Mouse (Mus musculus): ENCODE measurements at regions not wholly inside any gene's neighbourhood (a gene's known extent, or its start where the extent isn't known, plus 50 kb on each side); places are given as distances from the start of the nearest gene placed in this dataset.

DNA sequence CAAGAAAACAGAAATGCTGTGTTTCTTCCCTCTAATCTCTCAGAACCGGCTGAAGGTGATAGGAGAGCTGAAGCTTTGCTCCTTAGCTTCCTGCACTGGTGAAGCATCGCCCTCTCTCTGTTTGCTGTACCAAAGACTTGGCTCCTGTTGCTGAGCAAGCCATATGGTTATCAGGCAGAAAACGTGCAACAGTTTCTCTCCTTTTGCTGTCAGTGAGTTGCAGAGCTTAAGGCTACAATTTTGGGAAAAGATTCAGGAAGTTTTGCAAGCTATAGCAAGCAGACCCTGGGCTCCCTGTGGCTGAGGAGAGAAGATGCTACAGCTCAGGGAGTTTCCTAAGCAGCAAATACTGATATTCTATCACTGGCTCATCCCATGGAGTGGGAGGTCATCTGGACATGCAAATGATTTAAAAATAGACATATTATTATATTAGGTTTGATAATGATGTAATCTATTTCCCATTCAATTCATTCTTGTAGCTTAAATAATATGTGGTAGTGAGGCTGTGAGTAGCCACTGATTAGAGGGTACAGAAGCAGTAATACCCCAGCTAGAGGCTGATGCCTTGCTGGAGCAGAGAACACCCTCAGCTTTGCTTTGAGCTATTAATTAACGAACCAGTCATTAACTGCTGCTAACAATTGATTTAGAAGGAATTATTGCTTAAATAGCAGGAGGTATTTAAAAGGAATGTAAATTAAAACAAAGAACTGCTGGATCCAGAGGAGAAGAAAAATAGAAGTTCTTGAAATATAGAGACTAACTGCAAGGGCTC is 240.1 kb upstream of the Emcn start:
- DNase-seq (ENCODE audit: inconsistent age in 2 of 2, low spot score in 1 of 2): no peak

DNA sequence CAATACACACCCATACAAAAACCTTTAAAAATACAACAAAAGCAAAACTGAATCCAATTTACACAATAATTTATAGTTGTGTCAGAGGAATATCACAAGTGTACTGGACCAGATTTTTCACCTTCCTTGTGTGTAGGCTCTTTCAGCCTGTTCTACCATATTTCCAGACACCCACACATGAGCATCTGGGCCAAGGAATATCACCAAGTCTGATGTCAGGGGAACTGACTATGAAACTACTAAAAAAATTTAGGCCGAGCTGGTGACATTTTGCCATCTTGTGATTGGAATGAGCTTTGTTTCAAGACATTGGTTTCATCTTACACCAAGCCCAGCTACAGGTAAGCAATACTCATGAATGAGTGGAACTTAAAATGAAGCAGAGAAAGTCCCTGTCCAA is 234.9 kb upstream of the Emcn start:
- DNase-seq (ENCODE audit: inconsistent age in 2 of 2, low spot score in 1 of 2): no peak

DNA sequence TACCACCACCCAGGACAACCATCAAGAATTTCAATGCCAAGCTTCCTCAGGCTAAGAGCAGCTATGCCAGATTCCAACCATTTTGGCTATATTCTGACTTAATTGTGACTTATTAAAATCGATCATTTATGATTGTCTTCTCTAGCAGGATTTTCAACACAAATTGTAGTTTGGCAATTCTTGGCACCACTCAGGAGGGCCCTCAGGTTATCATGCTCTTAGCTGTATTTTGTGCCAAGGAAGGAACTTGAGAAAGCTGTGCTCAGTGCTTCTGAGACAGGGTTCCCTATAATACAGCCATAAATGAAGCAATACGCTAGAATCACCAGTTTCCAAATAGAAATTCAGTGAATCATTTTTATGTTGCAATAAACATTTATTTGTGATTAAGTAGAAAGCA is 232.7 kb upstream of the Emcn start:
- DNase-seq (ENCODE audit: inconsistent age in 2 of 2, low spot score in 1 of 2): no peak

DNA sequence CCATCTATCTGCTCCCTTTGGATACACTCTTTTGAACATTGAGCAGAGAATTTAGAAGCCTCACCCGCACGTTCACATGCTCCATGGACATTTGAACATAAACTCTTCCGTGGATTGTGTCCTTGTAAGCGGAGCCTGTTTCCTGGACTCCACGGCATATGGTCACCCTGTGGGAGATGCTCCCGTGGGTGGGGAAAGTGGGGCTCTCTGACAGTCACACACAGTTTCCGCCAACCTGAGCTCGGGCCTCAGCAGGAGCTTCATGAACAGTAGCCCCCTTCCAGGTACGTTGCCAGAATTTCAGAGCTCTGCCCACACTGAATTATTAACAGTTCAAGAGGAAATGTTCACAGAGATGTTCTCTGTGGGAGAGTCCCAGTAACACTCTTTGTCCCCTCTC is 231.1 kb upstream of the Emcn start:
- DNase-seq (ENCODE audit: inconsistent age in 2 of 2, low spot score in 1 of 2): no peak

DNA sequence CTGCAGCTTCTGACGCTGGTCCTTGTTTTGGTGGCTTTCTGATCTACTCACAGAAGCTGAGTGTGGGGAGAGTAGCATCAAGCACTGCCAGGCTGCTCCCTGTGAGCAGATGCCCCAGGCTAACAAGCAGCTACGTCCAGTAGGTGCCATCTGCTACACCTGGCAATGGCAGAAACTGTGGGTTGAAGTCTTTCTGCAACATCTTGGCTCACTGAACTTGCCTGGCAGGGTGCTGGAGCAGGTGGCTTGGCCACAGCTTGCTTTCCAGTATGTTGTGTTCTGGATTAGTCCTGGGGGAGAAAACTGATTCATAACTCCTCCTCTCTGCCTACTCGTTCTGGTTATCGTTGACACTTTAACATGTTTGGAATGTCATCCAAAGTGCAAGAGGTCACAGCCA is 230.4 kb upstream of the Emcn start:
- no peak for DNase-seq (ENCODE audit: inconsistent age in 2 of 2, low spot score in 1 of 2)

DNA sequence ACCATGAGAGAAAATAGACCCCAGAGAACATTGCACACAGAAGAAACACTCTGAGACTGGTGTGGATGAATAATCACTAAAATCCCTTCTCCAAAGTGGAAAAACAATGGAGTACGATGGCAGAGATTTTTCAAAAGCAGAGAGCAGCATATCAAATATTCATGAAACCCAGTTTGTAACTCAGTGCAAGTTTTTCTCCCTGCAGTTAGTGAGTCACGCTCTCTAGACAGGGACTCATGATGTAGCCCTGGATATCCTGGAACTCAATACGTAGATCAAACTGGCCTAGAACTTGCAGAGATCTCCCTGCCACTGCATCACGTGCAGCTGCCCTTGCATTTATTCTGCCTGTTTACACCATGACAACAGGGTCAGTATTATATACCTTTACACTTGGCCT is 210.9 kb upstream of the Emcn start:
- no peak for DNase-seq (ENCODE audit: inconsistent age in 2 of 2, low spot score in 1 of 2)

DNA sequence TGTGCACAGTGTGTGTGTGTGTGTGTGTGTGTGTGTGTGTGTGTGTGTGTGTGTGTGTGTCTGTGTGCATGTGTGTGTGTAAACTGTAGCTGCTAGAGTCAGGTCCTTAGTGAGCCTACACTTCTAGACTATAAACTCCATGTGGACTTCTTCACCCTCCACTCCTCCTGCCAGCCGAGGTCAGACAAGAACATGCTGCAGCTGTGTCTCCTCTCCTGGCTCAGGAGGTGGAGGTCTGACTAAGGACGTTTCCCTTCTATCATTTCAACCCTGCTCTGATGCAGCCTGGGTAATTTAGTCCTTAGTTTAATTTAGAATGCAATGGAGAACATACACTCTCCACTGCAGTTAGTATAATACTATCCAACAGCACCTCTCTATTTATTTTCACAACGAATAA is 198.8 kb upstream of the Emcn start:
- no peak for DNase-seq (ENCODE audit: inconsistent age in 2 of 2, low spot score in 1 of 2)

DNA sequence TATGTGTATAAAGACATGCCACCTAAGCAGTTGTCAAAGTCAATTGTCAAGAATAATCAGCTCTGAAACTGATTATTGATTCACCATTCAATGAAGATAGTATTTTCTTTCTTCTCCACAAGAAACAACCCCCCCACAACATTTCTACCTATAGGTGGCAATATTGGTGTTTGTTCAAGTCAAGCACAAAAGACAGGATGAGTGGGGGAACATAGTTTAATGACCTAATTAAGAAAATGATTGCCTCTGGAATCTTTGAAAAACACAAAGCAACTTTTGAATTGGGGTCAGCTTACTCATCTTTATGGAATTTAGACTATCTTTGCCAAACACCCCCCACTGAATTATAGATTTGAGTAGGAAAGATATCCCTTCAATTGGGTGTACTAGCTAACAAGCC is 194.8 kb upstream of the Emcn start:
- peak in 1 of 2 experiments; percentile 30 for DNase-seq (ENCODE audit: inconsistent age in 2 of 2, low spot score in 1 of 2)

DNA sequence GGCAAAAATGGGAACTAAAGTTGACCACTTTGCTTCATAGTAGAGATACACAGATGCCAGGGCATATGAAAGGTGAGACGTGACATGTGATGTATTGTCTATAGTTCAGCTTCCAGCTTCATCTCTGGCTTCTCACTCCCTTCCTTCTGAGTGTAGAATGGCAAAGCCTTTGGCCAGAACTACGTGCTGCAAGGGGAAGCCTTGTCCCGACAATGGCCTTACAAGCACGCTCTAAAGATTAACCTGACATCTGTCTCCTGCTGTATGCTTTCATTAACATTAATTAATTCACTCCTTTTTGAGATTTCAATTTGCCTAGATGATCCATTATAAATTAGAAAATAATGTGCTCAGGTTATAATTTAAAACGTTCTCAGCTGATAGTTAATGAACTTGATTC is 193.5 kb upstream of the Emcn start:
- DNase-seq (ENCODE audit: inconsistent age in 2 of 2, low spot score in 1 of 2): no peak

DNA sequence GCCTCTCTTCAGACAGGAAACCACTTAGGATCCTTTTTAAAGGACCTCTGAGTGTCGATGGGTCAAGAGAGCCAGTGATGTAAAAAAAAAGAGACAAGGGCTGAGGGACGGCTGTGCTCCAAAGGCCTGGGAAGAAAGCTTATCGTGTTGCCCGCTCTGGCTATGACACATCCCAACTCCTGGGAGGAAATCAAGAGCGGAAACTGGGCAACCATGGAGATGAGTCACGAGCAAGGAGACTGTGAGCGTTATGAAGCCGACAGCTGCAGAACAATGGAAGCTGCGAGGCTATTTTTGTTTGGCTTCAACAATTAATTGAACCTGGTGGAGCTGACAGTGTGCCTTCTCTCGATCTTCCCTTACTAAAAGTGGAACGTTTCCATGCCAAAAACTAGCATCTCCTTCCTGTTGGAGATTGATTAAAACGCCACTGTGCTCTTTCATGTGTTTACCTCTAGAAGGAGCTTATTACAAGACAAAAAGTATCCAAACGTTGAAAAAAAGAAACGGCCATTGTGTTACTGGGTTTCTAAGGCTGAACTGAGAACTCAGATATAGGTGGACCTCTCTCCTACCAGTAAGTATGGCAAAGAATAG is 190.4 kb upstream of the Emcn start:
- DNase-seq (ENCODE audit: inconsistent age in 2 of 2, low spot score in 1 of 2): peak; percentile 65 to 75

DNA sequence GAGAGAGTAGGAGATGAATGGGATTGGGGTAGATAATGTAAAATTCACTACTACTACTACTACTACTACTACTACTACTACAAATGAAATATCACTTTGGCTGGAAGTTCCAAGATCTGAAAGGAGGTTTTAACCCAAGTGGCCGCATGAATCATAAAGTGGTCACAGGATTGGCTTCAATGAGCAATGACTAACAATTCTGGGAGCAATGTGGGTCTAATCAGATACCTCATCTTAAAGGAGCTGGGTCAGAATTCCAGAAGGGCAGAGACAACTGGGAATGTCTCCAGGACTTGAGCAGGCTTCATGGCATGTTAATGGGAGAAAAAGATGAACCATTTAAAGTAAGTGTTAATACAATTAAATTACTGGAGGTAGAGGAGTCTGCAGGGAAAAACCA is 189.4 kb upstream of the Emcn start:
- no peak for DNase-seq (ENCODE audit: inconsistent age in 2 of 2, low spot score in 1 of 2)

DNA sequence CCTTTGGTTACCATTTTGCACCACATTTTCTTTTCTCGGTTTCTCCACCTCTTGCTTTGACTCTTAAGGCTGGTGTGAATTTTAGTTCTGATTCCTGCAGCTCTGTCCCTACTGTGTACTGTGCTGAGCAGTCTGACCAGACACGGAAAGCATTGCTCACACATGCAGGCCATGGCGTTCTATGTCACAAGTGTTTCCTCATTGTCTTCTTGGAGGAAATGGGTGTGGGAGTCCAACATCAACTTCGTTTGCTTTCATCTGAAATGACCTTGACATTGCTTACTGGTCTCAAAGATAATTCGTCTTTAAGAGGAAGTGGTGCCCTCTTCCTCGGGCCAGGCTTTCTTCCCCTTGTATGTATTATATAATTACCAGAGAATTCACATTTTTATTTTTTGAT is 187.6 kb upstream of the Emcn start:
- DNase-seq (ENCODE audit: inconsistent age in 2 of 2, low spot score in 1 of 2): peak; percentile 5 to 40

DNA sequence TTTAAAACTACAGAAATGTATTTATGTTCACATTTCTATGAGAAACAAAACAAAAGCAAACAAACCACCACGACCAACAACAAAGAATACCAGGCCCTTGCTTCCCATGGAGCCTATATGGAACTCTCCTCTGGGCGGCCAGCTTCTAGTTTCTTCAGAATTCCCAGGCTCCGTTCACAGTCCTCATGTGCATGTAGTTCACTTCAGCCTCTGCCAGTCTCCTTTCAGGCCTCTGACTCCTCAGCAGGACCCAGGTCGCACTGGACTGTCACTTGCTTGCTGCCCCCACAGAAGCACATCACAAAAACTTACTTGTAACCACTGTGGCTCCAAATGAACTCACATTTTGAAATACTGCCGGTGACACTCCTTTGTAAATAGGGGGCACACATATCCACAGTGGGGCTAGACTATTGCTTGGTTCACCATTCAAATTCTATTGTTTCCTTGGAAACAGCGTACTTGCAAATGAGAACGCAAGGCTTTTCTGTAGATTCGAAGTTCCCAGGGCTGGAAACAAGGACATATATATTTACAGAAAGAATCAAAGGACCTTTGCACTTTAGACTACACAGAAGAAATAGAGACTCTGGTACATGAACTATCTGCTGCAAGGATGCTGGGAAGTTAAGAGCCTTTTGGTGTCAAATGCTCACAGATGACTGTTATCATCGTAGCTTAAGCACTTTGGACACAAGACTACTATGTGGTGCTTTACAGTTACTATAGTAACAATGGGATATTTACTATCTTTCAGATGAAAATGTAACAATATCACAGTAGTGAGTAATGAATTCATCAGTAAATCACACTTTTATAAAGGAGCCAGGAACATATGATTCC is 186.4 kb upstream of the Emcn start:
- no peak for DNase-seq (ENCODE audit: inconsistent age in 2 of 2, low spot score in 1 of 2)

DNA sequence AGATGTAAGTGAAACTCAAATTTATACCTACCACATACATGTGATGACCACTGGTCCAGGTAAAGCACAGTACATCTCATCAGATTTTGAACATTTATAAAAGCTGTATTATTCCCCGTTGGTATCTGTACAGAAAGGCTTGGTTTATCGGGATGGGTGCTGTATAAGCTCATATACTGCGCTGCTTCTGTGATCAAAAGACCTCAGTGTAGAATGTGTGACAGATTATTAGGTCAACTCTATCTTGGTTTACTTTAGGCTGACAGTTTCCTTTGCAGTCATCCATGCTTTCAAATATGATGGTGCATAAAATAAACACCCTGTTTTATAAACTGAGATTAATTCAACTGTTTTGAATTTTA is 185.8 kb upstream of the Emcn start:
- DNase-seq (ENCODE audit: inconsistent age in 2 of 2, low spot score in 1 of 2): no peak

DNA sequence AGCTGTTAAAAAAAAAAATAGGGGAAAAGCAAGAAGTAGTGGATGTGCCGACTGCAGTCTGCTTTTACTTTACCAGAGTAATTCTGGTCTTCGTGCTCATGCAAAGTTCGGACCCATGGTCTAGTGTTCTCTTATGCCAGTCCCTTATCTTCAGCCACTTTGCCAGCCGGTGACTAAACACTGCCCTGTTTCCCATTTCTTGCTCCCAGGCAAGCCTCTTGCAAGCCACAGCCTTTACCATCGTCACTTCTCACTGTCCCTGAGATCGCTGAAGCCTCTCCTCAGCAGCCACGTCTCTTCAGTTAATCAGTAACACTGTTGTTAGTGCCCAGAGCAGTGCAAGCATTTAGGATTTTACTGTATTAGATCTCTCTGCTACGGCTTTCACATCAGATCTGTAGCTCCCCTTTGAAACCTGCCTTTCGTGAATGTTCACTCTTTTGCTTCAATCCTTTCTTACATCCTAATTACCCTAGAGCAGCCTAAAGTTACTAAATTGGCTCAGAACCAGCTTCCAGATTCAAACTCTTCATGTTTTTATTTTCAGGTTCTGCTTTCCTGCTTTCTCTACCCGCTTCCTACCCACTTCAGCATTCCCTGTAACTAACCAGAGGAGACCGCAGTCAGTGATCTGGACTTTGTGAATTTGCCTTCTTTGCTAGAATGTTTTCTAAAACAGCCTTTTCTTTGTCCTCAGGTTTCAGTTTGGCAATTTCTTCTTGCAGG is 184.5 kb upstream of the Emcn start:
- DNase-seq (ENCODE audit: inconsistent age in 2 of 2, low spot score in 1 of 2): no peak

DNA sequence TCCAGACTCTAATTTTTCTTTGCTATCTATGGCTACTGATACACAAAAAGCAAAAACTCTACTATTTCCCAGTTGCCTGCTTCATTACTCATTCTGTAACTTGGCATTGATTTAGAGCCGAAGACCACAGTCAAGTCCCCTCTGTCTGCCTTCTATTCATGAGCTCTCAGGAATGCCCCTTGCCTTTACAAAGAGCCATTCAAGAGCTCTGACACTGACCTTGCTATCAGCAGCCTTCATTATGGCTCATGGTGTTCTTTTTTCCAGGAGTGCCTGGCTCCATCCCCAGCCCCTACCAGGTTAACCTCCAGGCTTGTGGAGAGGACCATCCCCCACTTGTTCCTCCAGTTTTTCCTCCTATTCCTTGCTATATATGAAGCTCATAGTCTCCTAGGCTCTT is 151.8 kb upstream of the Emcn start:
- DNase-seq (ENCODE audit: inconsistent age in 2 of 2, low spot score in 1 of 2): no peak

DNA sequence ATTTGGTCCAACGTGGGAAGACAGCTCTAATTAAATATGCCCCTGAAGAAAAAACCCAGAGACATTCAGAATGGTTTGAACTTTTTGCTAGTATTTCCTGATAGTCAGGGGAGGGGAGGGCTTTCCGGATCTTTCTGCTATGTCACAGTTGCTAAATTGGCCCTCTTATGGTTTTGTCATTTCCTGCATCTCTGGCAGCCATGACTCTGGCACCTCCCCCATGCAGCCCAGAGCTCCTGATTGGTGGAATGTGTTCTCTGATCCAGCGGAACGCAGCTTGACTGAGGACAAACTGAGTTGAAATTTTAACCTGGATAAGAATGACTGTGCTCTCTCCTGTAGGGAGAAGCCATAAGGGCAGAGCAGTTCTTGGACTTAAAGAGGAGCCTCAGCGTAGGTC is 150.4 kb upstream of the Emcn start:
- no peak for DNase-seq (ENCODE audit: inconsistent age in 2 of 2, low spot score in 1 of 2)

DNA sequence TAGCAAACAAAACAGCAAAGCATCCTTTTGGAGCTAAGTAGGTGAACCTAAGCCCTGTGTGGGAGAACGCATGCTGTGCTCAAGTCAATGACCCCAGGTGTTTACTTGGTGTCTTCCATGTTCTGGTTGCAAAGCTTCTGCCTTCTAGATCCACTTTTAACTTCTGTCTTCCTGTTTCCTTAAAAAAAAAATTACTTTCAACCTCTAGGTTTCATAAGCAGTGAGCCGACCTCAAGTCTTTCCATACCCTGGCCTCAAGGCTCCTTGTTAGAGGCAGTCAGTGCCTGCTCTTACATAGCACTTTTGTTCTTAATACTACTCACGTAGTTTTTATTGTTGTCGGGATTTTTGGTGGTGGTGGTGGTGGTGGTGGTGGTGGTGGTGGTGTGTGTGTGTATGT is 149.9 kb upstream of the Emcn start:
- no peak for DNase-seq (ENCODE audit: inconsistent age in 2 of 2, low spot score in 1 of 2)

DNA sequence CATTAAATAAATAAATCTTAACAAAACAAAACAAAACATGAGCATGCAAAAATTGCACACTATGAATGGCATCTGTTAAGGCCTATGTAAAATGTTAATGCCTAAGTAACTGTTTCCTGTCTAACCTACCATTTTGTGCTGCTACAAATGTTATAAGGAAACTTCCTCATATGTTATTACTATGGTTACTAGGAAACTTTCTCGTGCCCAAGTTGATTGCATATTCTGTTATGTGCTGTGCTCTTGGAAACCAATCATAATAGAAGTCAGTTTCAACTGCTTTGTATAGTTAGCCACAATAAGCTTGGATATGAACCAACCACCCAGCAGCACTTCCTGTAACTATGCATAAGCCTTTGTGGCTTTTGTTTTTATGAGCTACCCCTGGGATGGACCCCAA is 147.0 kb upstream of the Emcn start:
- DNase-seq (ENCODE audit: inconsistent age in 2 of 2, low spot score in 1 of 2): no peak

DNA sequence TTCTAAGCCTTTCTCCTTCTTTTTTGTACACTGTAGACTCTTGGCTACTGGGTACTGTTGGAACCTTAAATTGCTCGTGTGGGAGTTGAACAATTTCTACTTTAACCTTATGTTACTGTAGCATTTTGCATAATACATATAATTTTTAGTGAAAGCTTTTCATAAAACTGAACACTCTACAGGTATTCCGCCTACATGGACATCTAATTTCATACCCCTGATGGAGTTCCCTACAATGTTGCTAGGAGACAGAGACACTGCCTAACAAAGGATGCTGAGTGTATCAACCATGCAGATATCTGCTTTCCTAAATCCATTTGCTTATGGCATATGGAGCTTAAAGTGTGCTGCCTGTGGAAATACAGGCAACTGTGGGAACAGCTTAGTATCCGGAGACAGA is 129.2 kb upstream of the Emcn start:
- no peak for DNase-seq (ENCODE audit: inconsistent age in 2 of 2, low spot score in 1 of 2)

DNA sequence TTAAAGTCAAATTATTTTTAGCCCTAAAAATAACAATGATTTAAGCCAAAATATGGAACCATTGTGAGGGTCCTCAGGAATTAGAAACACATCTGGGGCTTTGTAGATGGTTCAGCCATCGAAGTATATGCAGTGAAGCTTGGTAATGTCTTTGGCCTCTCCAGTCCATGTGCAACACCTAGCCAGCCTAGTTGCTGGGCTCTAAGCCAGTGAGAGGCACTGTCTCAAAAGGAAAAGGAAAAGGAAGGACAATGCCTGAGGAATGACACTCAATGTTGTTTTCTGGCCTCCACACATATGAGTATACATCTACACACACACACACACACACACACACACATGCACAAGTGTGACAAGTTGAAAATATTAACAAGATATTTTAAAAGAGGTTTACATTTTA is 124.8 kb upstream of the Emcn start:
- peak in 1 of 2 experiments; percentile 24 for DNase-seq (ENCODE audit: inconsistent age in 2 of 2, low spot score in 1 of 2)

DNA sequence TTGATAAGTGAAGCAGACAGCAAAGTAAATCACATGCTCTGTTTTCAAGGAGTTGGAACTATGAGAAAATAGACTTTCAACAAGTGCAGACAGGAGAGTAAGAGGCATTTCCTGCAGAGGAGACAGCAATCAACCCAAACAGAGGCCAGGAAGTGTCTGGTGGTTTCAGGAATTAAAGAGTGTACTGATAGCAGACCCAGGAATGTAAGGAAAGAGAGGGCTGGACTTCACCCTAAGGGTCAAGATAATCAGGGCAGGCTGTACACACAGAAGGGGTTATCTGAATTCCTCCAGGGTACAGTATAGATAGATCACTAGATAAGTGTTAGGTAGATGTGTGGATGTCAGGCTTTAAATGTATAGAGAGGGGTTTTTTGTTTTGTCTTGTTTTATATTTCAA is 123.6 kb upstream of the Emcn start:
- no peak for DNase-seq (ENCODE audit: inconsistent age in 2 of 2, low spot score in 1 of 2)
